Mouse (Mus musculus) olfactory bulb, adult 2 months (tissue): ENCODE data around the gene Gm16181. TPM values are rescaled to one million over a fixed set of nuclear protein-coding genes. Genes with fewer than 3 reads are reported as not detected.

Experiments used
- H3K27ac ChIP-seq: fragments of 200-500 bp; 2 replicates; pipeline ENCODE4 v1.5.1; 2012; ENCODE audit warnings: low read depth, low read length; ENCODE audit not compliant: insufficient read depth
- H3K4me1 ChIP-seq: fragments of 200-500 bp; 2 replicates; pipeline ENCODE4 v1.6.1; 2012; ENCODE audit warnings: low read length; ENCODE audit not compliant: control insufficient read depth, insufficient read depth
- H3K4me3 ChIP-seq: fragments of 200-500 bp; 2 replicates; pipeline ENCODE4 v1.5.1; 2012; ENCODE audit warnings: mild to moderate bottlenecking, low read depth, low read length, moderate library complexity; ENCODE audit not compliant: insufficient read depth
- CTCF ChIP-seq: fragments of 200-500 bp; IDR thresholded peaks from 2 replicates; pipeline ENCODE4 v1.5.1; 2012; ENCODE audit warnings: low read depth, mild to moderate bottlenecking, low read length, moderate library complexity; ENCODE audit not compliant: insufficient read depth
- POLR2A ChIP-seq: fragments of 200-500 bp; IDR thresholded peaks from 2 replicates; pipeline ENCODE4 v1.6.1; 2012; ENCODE audit warnings: mild to moderate bottlenecking, low read depth, low read length, moderate library complexity; ENCODE audit not compliant: insufficient read depth
- WGBS: fragments of 180-500 bp; shearing (Covaris S2); methylation state at CpG from one replicate; pipeline ENCODE4 v1.1.7; 2018; 5-methylcytosine and 5-hydroxymethylcytosine counted together
- polyA plus RNA-seq: library from polyadenylated mRNA; stranded (reverse); fragments of >200 nt; gene quantifications from 2 replicates; pipeline ENCODE4 v1.2.4, GENCODE M21; 2012; ENCODE audit warnings: low replicate concordance; ENCODE audit not compliant: missing spikeins, insufficient read depth, insufficient read length

The Gm16181 gene
- polyA plus RNA-seq, 1 experiment = not detected

DNA sequence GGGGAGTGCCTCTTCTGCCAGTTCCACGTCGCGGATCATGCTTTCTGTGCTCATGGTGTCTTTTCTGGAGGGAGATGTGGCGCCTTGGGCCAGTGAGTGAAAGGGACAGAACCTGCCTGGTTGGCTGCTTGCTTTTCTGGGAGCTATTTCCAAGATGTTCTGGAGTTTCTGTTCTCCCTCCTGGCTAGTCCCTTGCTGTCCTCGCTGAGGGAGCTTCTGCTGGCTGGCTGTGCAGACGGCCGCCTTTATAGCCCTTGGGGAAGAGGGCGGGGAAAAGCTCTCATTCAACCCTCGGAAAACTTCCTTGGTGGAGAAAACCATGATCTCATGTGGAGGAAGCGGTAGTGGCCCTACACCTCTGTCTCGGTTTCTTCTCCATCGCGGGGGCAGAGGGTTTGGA, 18.8 kb upstream of the Gm16181 start, which contains the start of gene Tnf:
Tnf (minus strand) TSS at position 221 of the 400 bp plus-strand sequence.
- H3K4me3 ChIP-seq = no peak within 1 kb of the TSS
- 40% methylated on average over 13 of the region's 13 CpGs for WGBS
- no peak within 1 kb of the TSS for H3K27ac ChIP-seq
- TF ChIP-seq CTCF = no peak
- H3K4me1 ChIP-seq = 0 out of 2 replicates have a peak, but pooled peaks cover 7% of the 10 kb centered on the region

DNA sequence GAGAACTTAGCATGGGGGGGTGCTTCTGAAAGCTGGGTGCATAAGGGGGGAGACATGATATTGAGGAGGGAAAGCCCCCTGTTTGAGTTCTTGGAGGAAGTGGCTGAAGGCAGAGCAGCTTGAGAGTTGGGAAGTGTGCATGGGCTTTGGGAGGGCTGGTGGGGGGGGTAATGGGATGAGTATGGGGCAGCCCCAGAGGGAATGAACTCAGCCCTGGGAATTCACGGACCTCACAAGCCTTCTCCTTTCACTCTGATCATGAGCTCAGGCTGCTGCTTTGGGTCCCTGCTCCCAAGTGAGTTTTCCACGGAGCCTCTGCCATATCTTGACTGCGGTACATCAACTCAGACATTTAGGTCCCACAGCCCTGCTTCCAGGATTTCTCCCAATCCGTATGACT, 18.2 kb upstream of the Gm16181 start:
- 72% methylated on average over 4 of the region's 4 CpGs for WGBS
- no peak overlapping the region for H3K27ac ChIP-seq
- H3K4me1 ChIP-seq = 0 out of 2 replicates have a peak, but pooled peaks cover 7% of the 10 kb centered on the region
- TF ChIP-seq POLR2A (no peak), CTCF (no peak)
- no peak overlapping the region for H3K4me3 ChIP-seq

DNA sequence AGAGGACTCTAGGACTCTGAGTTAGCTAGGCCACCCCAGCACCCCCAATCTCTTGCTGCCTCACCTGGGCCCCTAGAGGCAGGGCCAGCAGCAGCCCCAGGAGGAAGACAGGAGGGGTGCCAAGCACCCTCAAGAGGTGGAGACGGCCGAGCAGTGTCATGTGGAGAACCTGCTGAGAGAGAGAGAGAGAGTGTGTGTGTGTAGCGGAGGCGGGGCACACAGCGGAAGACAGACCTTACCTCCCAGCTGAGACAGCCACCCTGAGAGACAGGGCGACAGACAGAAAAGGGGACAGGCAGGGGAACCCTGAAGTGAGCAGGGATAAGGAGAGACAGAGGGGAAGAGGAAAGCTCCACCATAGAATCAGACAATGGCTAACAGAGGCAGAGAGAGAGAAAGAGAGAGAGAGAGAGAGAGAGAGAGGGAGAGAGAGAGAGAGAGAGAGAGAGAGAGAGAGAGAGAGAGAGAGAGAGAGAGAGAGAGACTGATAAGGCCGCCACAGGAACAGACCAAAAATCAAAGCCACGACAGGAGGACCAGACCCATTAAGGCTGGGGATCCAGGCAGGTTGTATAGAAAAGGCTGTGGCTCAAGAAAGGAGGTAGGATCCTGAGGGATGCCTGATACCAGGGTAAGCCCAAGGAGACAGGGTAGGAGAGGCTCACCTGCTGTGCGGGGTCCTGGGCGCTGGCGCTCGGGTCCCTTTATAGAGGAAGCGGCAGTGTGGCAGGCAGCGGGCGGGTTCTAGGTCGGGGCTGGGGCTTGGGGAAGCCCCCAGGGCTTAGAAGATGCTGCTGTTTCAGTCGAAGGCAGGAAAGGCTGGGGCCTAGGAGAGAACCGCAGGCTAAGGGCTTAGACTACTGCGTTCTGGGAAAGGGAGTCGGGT, 15.9 kb upstream of the Gm16181 start, which contains the start of gene Lta:
Lta (minus strand) TSS at position 858 of the 886 bp plus-strand sequence.
- Histone ChIP-seq H3K4me1 (0 out of 2 replicates have a peak, but pooled peaks cover 7% of the 10 kb centered on the region), H3K4me3 (no peak within 1 kb of the TSS), H3K27ac (no peak within 1 kb of the TSS)
- 52% methylated on average over 20 of the region's 20 CpGs for WGBS
- TF ChIP-seq CTCF = no peak
- no peak for TF ChIP-seq POLR2A

DNA sequence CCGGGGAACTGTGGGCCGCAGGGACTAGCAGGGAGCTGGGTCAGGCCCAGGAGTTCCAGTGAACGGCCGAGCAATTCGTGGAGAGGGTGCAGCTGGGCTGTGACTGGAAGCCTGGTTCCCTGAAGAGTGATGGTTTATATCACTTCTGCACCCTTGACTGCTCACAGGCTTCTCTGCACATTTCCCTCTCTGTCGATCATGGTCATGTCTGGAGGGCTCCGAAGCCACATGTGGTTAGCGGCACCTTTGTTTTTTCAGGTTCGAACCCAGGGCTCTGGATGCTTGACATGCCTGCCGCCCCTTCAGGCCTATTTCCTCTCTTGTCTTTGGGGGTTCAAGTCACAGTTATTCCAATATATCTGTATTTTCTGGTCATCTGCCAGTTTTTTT, 15.3 kb upstream of the Gm16181 start:
- 0 out of 2 replicates have a peak, but pooled peaks cover 7% of the 10 kb centered on the region for H3K4me1 ChIP-seq
- no peak overlapping the region for H3K4me3 ChIP-seq
- no peak overlapping the region for H3K27ac ChIP-seq
- WGBS = 78% methylated on average over 10 of the region's 10 CpGs
- TF ChIP-seq POLR2A (no peak), CTCF (no peak)

DNA sequence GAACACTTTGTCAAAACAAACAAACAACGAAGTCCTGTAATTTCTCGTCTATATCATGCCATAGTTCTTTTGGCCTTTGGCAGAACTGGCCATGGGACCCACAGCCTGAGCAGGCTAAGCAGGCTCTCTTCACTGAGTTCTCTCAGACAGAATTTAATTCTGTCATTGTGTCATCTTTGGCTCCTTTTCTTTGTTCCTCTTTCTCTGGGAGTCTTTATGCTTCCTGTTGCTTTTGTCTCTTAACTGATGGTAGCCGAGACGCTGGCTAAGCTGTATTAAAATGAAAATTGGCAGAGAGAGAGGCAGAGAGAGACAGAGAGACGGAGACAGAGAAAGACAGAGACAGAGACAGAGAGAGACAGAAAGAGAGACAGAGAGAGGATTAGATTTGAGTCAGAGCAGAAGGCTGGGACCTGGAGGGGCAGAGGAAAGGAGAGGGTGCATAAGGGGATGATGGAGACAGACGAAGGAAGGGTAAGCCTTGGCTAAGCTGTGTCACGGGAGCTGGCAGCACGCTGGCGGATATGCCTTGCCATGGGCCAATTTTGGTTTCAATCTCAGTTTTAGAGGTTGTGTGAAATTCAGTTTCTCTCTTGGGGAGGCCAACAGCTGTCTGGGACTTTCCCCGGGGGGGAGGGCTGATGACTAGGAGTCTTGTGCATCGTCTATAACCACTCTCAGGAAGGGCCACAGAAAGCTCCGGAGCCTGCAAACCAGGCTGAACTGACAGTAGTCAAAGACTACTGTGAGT, 10.7 kb upstream of the Gm16181 start:
- TF ChIP-seq CTCF (no peak), POLR2A (no peak)
- Histone ChIP-seq H3K4me1 (no peaks in the 10 kb centered on the region), H3K4me3 (no peak overlapping the region), H3K27ac (no peak overlapping the region)
- 69% methylated on average over 12 of the region's 12 CpGs for WGBS

DNA sequence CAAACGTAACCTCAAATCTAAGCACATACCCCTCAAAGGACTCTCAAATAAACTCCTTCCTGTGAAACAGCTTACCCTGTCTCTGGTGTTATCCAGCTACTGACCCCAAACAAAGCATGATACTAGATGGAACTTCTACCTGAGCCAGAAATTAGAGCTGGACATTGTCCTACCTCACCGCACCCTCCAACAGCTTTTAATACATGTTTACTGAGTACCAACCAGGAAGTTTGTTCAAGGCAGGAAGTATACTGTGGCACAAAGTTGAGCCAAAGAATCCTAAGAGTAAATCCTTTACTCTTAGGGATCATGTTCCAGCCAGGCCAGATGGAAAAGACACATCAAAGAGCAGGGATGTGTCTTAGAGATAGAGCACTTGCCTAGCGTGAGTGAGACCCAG, 10.0 kb upstream of the Gm16181 start:
- 87% methylated on average over 3 of the region's 3 CpGs for WGBS
- no peak overlapping the region for H3K27ac ChIP-seq
- TF ChIP-seq POLR2A = no peak
- TF ChIP-seq CTCF = no peak
- H3K4me3 ChIP-seq = no peak overlapping the region
- no peaks in the 10 kb centered on the region for H3K4me1 ChIP-seq

DNA sequence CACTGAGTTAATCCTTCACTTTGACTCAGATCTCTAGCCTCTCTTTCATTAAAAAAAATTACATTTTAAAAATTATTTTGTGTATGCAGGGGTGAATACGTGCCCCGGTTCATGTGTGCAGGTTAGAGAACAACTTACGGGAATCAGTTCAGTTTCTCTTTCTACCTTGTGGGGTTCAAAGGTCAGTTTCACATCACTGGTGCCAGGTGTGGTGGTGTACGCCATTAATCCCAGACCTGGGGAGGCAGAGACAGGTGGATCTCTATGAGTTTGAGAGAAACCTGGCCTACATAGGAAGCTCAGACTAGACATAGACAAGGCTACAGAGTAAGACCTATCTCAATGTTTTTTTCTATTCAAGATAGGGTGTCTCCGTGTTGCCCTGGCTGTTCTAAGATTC, 7.6 kb upstream of the Gm16181 start:
- no peaks in the 10 kb centered on the region for H3K4me1 ChIP-seq
- WGBS = 93% methylated on average over 5 of the region's 5 CpGs
- no peak for TF ChIP-seq POLR2A
- no peak for TF ChIP-seq CTCF
- H3K27ac ChIP-seq = no peak overlapping the region
- H3K4me3 ChIP-seq = no peak overlapping the region

DNA sequence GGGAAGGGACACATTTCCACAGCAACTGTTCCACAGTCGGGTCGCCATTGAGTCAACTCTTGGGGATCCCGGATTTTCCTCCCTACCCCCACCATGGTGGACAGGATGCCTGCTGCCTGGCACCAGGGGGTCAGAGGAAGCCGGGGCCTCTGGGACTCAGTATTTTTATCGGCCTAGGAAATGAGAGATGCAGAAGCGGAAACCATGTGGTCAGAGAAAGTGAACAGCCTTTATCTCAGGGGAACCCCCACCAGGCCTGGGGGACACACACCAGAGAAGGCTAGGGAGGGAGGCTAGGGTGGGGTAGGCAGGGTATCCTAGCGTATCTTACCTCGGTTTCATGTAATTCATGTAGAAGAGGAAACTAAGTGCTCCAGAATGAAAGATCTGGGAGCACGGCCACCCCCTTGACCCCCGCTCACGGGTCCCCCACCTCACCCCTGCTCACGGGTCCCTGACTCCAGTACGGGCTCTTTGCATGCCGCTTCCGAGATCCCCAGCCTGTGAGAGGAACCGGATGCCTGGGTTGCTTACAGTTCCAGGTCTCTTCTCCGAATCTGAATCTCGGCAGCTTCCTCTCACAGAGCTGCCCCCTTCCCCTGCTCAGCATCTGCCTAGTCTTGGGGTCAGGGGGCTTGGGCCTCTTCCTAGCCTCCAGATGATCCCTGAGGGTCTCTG, 2.0 kb upstream of the Gm16181 start:
- TF ChIP-seq POLR2A (no peak), CTCF (no peak)
- H3K4me1 ChIP-seq = peaks cover 16% of the 10 kb centered on the region
- H3K27ac ChIP-seq = no peak overlapping the region
- 83% methylated on average over 18 of the region's 18 CpGs for WGBS
- H3K4me3 ChIP-seq = no peak overlapping the region
